Mouse (Mus musculus) MEL (cell line): Measurements from ENCODE around the gene Camta1. TPM values are rescaled to one million over a fixed set of nuclear protein-coding genes. Genes with fewer than 3 reads are reported as not detected.

Source experiments
- DNase-seq: peaks from one replicate; pipeline ENCODE4 v3.0.0; 2011; ENCODE audit warnings: low read depth, low spot score
- H3K27ac ChIP-seq: 2 replicates; pipeline ENCODE4 v1.5.1; 2012; ENCODE audit warnings: low read depth, mild to moderate bottlenecking, control low read depth, low read length, moderate library complexity; ENCODE audit not compliant: control insufficient read depth
- H3K27me3 ChIP-seq, 2 experiments: fragments of 150-350 bp in 1 of 2; sonication (generic) in 1 of 2; 2 replicates each; pipeline ENCODE4 v1.6.1; 2012; ENCODE audit warnings: low read length in 2 of 2, mild to moderate bottlenecking in 2 of 2, improper control_type of control experiment in 1 of 2, moderate library complexity in 1 of 2; ENCODE audit not compliant: insufficient read depth in 2 of 2, control insufficient read depth in 1 of 2
- H3K36me3 ChIP-seq, 2 experiments: 2 replicates each; pipeline ENCODE4 v1.6.1; 2012 to 2014; ENCODE audit warnings: low read length in 2 of 2, improper control_type of control experiment in 1 of 2, inconsistent platforms in 1 of 2, mild to moderate bottlenecking in 1 of 2; ENCODE audit not compliant: insufficient read depth in 2 of 2, control insufficient read depth in 1 of 2
- H3K4me1 ChIP-seq, 2 experiments: fragments of 150-350 bp in 1 of 2; sonication (generic) in 1 of 2; 2 replicates each; pipeline ENCODE4 v1.6.1; 2012; ENCODE audit warnings: low read length in 2 of 2, improper control_type of control experiment in 1 of 2, mild to moderate bottlenecking in 1 of 2; ENCODE audit not compliant: insufficient read depth in 2 of 2, control insufficient read depth in 1 of 2
- H3K4me3 ChIP-seq, 2 experiments: fragments of 150-350 bp in 1 of 2; sonication (generic) in 1 of 2; 2 replicates each; pipeline ENCODE4 v1.5.1; 2012; ENCODE audit warnings: low read depth in 2 of 2, low read length in 2 of 2, mild to moderate bottlenecking in 2 of 2, moderate library complexity in 2 of 2, control low read depth in 1 of 2, improper control_type of control experiment in 1 of 2; ENCODE audit not compliant: control insufficient read depth in 1 of 2, insufficient read depth in 1 of 2
- H3K79me2 ChIP-seq: 2 replicates; pipeline ENCODE4 v1.6.1; 2012; ENCODE audit warnings: mild to moderate bottlenecking, low read length, moderate library complexity; ENCODE audit not compliant: control insufficient read depth, poor library complexity, insufficient read depth
- H3K9ac ChIP-seq: 2 replicates; pipeline ENCODE4 v1.6.1; 2012; ENCODE audit warnings: low read depth, mild to moderate bottlenecking, control low read depth, low read length, moderate library complexity; ENCODE audit not compliant: control insufficient read depth, poor library complexity, severe bottlenecking
- H3K9me3 ChIP-seq: fragments of 150-350 bp; sonication (generic); replicated peaks from 2 replicates; pipeline ENCODE4 v1.6.1; 2012; ENCODE audit warnings: mild to moderate bottlenecking, low read length, improper control_type of control experiment, moderate library complexity; ENCODE audit not compliant: insufficient read depth
- BHLHE40 ChIP-seq: IDR thresholded peaks from 2 replicates; pipeline ENCODE4 v1.6.1; 2012; ENCODE audit warnings: low read depth, mild to moderate bottlenecking, inconsistent platforms, low read length, improper control_type of control experiment, borderline replicate concordance
- CTCF ChIP-seq, 3 experiments: IDR thresholded peaks in 2 of 3; conservative IDR thresholded peaks in 1 of 3; 2 replicates each; pipeline ENCODE4 v1.5.1; 2011 to 2012; ENCODE audit warnings: low read length in 3 of 3, low read depth in 2 of 3, mild to moderate bottlenecking in 2 of 3, improper control_type of control experiment in 1 of 3, inconsistent platforms in 1 of 3, mixed read lengths in 1 of 3, moderate library complexity in 1 of 3; ENCODE audit not compliant: control insufficient read depth in 1 of 3, insufficient read depth in 1 of 3, poor library complexity in 1 of 3, severe bottlenecking in 1 of 3
- E2F4 ChIP-seq: IDR thresholded peaks from 2 replicates; pipeline ENCODE4 v1.6.1; 2011; ENCODE audit warnings: low read depth, low read length, improper control_type of control experiment, borderline replicate concordance
- ELF1 ChIP-seq: IDR thresholded peaks from 2 replicates; pipeline ENCODE4 v1.6.1; 2014; ENCODE audit warnings: low read depth, mild to moderate bottlenecking, inconsistent platforms, low read length, improper control_type of control experiment, moderate library complexity
- GABPA ChIP-seq: IDR thresholded peaks from 2 replicates; pipeline ENCODE4 v1.6.1; 2012; ENCODE audit warnings: low read depth, mild to moderate bottlenecking, inconsistent platforms, low read length, improper control_type of control experiment, moderate library complexity
- HCFC1 ChIP-seq: IDR thresholded peaks from 2 replicates; pipeline ENCODE4 v1.6.1; 2012; ENCODE audit warnings: low read depth, mild to moderate bottlenecking, inconsistent platforms, low read length, improper control_type of control experiment, moderate library complexity
- JUND ChIP-seq: IDR thresholded peaks from 2 replicates; pipeline ENCODE4 v1.6.1; 2011; ENCODE audit warnings: low read depth, mild to moderate bottlenecking, improper control_type of control experiment, low read length
- KAT2A ChIP-seq: conservative IDR thresholded peaks from 2 replicates; pipeline ENCODE4 v1.6.1; 2012; ENCODE audit warnings: low read depth, low read length, improper control_type of control experiment, inconsistent platforms
- MAFK ChIP-seq: IDR thresholded peaks from 2 replicates; pipeline ENCODE4 v1.6.1; 2011; ENCODE audit warnings: low read depth, mild to moderate bottlenecking, low read length, improper control_type of control experiment, borderline replicate concordance
- MEF2A ChIP-seq: IDR thresholded peaks from 2 replicates; pipeline ENCODE4 v1.6.1; 2014; ENCODE audit warnings: low read depth, mild to moderate bottlenecking, inconsistent platforms, low read length, improper control_type of control experiment; ENCODE audit not compliant: poor library complexity, insufficient replicate concordance, severe bottlenecking; ENCODE audit errors: extremely low read depth
- MYB ChIP-seq: IDR thresholded peaks from 2 replicates; pipeline ENCODE4 v1.6.1; 2011; ENCODE audit warnings: mild to moderate bottlenecking, low read depth, low read length, improper control_type of control experiment
- NELFE ChIP-seq: IDR thresholded peaks from 2 replicates; pipeline ENCODE4 v1.6.1; 2011; ENCODE audit warnings: low read depth, low read length, improper control_type of control experiment
- NRF1 ChIP-seq: IDR thresholded peaks from 2 replicates; pipeline ENCODE4 v1.6.1; 2014; ENCODE audit warnings: low read depth, mild to moderate bottlenecking, inconsistent platforms, low read length, improper control_type of control experiment, moderate library complexity; ENCODE audit not compliant: poor library complexity, insufficient read depth, severe bottlenecking
- POLR2A ChIP-seq, 2 experiments: IDR thresholded peaks; 2 replicates each; pipeline ENCODE4 v1.6.1; 2011 to 2012; ENCODE audit warnings: low read length in 2 of 2, mild to moderate bottlenecking in 2 of 2, control low read depth in 1 of 2, improper control_type of control experiment in 1 of 2, low read depth in 1 of 2, moderate library complexity in 1 of 2; ENCODE audit not compliant: control insufficient read depth in 1 of 2, insufficient read depth in 1 of 2, poor library complexity in 1 of 2
- POLR2AphosphoS5 ChIP-seq: IDR thresholded peaks from 2 replicates; pipeline ENCODE4 v1.6.1; 2012; ENCODE audit warnings: low read depth, borderline replicate concordance, mild to moderate bottlenecking, inconsistent platforms, low read length, moderate library complexity, mixed read lengths
- RAD21 ChIP-seq: IDR thresholded peaks from 2 replicates; pipeline ENCODE4 v1.6.1; 2011; ENCODE audit warnings: mild to moderate bottlenecking, low read depth, low read length, improper control_type of control experiment
- SMC3 ChIP-seq: IDR thresholded peaks from 2 replicates; pipeline ENCODE4 v1.6.1; 2011; ENCODE audit warnings: low read depth, low read length, improper control_type of control experiment
- TBP ChIP-seq: IDR thresholded peaks from 2 replicates; pipeline ENCODE4 v1.8.0; 2011; ENCODE audit warnings: low read depth, low read length, improper control_type of control experiment
- TCF12 ChIP-seq: IDR thresholded peaks from 2 replicates; pipeline ENCODE4 v1.6.1; 2014; ENCODE audit warnings: low read depth, mild to moderate bottlenecking, inconsistent platforms, low read length, improper control_type of control experiment, moderate library complexity
- UBTF ChIP-seq: IDR thresholded peaks from 2 replicates; pipeline ENCODE4 v1.6.1; 2012; ENCODE audit warnings: low read depth, mild to moderate bottlenecking, inconsistent platforms, low read length, improper control_type of control experiment, moderate library complexity, borderline replicate concordance; ENCODE audit not compliant: insufficient read depth
- ZC3H11A ChIP-seq: IDR thresholded peaks from 2 replicates; pipeline ENCODE4 v1.6.1; 2012; ENCODE audit warnings: low read depth, mild to moderate bottlenecking, inconsistent platforms, low read length, improper control_type of control experiment
- ZKSCAN1 ChIP-seq: IDR thresholded peaks from 2 replicates; pipeline ENCODE4 v1.6.1; 2012; ENCODE audit warnings: low read depth, mild to moderate bottlenecking, inconsistent platforms, low read length, improper control_type of control experiment, moderate library complexity
- ZMIZ1 ChIP-seq: IDR thresholded peaks from 2 replicates; pipeline ENCODE4 v1.6.1; 2012; ENCODE audit warnings: low read depth, mild to moderate bottlenecking, inconsistent platforms, low read length, improper control_type of control experiment, moderate library complexity
- ZNF384 ChIP-seq: IDR thresholded peaks from 2 replicates; pipeline ENCODE4 v1.6.1; 2012; ENCODE audit warnings: low read depth, mild to moderate bottlenecking, inconsistent platforms, low read length, improper control_type of control experiment
- polyA plus RNA-seq, 2 experiments: library from polyadenylated mRNA; stranded (reverse) in 1 of 2; unstranded in 1 of 2; fragments of >175 nt in 1 of 2; fragments of >200 nt in 1 of 2; gene quantifications; 2 replicates each; pipeline versions ENCODE4 v1.2.1 to v1.2.4; 2012; ENCODE audit warnings: low replicate concordance in 2 of 2, low read depth in 1 of 2; ENCODE audit not compliant: insufficient read length in 2 of 2, insufficient read depth in 1 of 2, missing spikeins in 1 of 2
- total RNA-seq: library from RNA; depleted of rRNA; stranded (reverse); fragments of 300-350 nt; gene quantifications from 2 replicates; pipeline ENCODE4 v1.2.3, GENCODE M21; 2012

The Camta1 gene
- total and polyA plus RNA-seq, 3 experiments = 28.2 to 87.5 TPM; not detected in 1

GRCm38 (mm10) chr4:151057347-151058321 lies 804.0 kb downstream of the Camta1 start, which contains the start of gene Vamp3 (continued):
- no peak for TF ChIP-seq BHLHE40
- peak; percentile 86 for TF ChIP-seq HCFC1
- TF ChIP-seq KAT2A = peak; percentile 7; the same call in 1 of the 2 replicates
- TF ChIP-seq MEF2A = no peak
- TF ChIP-seq ZC3H11A = no peak
- TF ChIP-seq CTCF (IDR thresholded peaks at IDR 0.05 in 2 of 3, conservative IDR thresholded peaks at IDR 0.05 in 1 of 3; ENCODE audit: control insufficient read depth in 1 of 3, insufficient read depth in 1 of 3, low read depth in 2 of 3, low read length in 3 of 3, poor library complexity in 1 of 3, severe bottlenecking in 1 of 3) = 0 out of 6 replicates have a peak, but pooled peaks of 1 of the 3 experiments have one; percentile 1

GRCm38 (mm10) chr4:151051162-151051561 lies 810.5 kb downstream of the Camta1 start:
- H3K9me3 ChIP-seq = no peaks in the 10 kb centered on the region
- no peak for DNase-seq
- no peak overlapping the region for H3K9ac ChIP-seq
- H3K27ac ChIP-seq = no peak overlapping the region
- peaks cover 9% of the 10 kb centered on the region for H3K79me2 ChIP-seq
- TF ChIP-seq TCF12 (no peak), MYB (no peak), CTCF (IDR thresholded peaks at IDR 0.05 in 2 of 3, conservative IDR thresholded peaks at IDR 0.05 in 1 of 3; ENCODE audit: control insufficient read depth in 1 of 3, insufficient read depth in 1 of 3, low read depth in 2 of 3, low read length in 3 of 3, poor library complexity in 1 of 3, severe bottlenecking in 1 of 3) (no peak), TBP (no peak), UBTF (no peak), MEF2A (no peak), GABPA (no peak), E2F4 (no peak), NELFE (no peak), HCFC1 (no peak)
- TF ChIP-seq, all 39 proteins: peak for 0
- Histone ChIP-seq H3K36me3 (peaks cover 0 to 13% of the 10 kb centered on the region in 2 experiments; a peak in 2 of 4 replicates), H3K4me1 (no peaks in the 10 kb centered on the region), H3K4me3 (no peak overlapping the region), H3K27me3 (no peaks in the 10 kb centered on the region)

- H3K4me1 ChIP-seq = peaks cover 0 to 2% of the 10 kb centered on the region in 2 experiments; a peak in 1 of 4 replicates
- no peak for DNase-seq
- peaks cover 0 to 6% of the 10 kb centered on the region in 2 experiments; a peak in 2 of 4 replicates for H3K36me3 ChIP-seq
- H3K79me2 ChIP-seq = peaks cover 3% of the 10 kb centered on the region; the same call in 1 of the 2 replicates
- H3K27ac ChIP-seq = no peak overlapping the region
- H3K9me3 ChIP-seq = no peaks in the 10 kb centered on the region
- no peak overlapping the region for H3K4me3 ChIP-seq
- no peaks in the 10 kb centered on the region for H3K27me3 ChIP-seq
- H3K9ac ChIP-seq = no peak overlapping the region
- TF ChIP-seq POLR2AphosphoS5 = no peak
- no peak for TF ChIP-seq ZNF384
- no peak for TF ChIP-seq RAD21
- no peak for TF ChIP-seq SMC3
- TF ChIP-seq ZKSCAN1 = no peak
- TF ChIP-seq MAFK = no peak
- TF ChIP-seq CTCF (IDR thresholded peaks at IDR 0.05 in 2 of 3, conservative IDR thresholded peaks at IDR 0.05 in 1 of 3; ENCODE audit: control insufficient read depth in 1 of 3, insufficient read depth in 1 of 3, low read depth in 2 of 3, low read length in 3 of 3, poor library complexity in 1 of 3, severe bottlenecking in 1 of 3) = no peak
- TF ChIP-seq POLR2A (IDR thresholded peaks at IDR 0.05; ENCODE audit: control insufficient read depth in 1 of 2, insufficient read depth in 1 of 2, low read depth in 1 of 2, low read length in 2 of 2, poor library complexity in 1 of 2) = no peak
- no peak for TF ChIP-seq MEF2A
- no peak for TF ChIP-seq NELFE
- no peak for TF ChIP-seq NRF1
- no peak for TF ChIP-seq ZMIZ1
- no peak for TF ChIP-seq KAT2A
- TF ChIP-seq ELF1 = no peak
- TF ChIP-seq JUND = no peak
- TF ChIP-seq TBP = no peak
These were observed 815.2 kb downstream of the Camta1 start for GRCm38 (mm10) chr4:151046524-151046923.
